Mouse (Mus musculus) yolk sac, embryonic 10.5 days (tissue): ENCODE measurements at regions not wholly inside any gene's neighbourhood (a gene's known extent, or its start where the extent isn't known, plus 50 kb on each side); places are given as distances from the start of the nearest gene placed in this dataset.

ENCODE experiments used
- DNase-seq: peaks from one replicate; pipeline ENCODE4 v3.0.0-alpha.2; 2017; ENCODE audit warnings: low spot score

DNA sequence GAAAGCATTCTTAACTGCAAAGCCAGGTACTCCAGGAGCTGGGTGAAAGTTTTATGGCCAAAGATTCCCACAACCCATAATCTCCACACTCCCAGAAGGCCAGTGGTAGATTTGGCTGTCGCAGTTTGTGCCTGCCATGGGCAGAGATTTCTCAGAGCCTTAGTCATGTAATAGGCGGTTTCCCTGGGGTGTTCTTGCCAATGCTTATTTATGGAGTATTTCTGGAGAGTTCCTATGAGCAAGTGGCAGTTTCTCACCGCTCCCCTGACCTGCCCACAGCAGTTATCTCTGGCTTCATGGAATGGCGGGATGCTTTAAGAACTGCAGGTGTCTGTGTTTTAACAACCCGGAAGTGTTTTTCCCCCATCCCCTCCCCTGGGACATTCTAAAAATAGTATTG, 179.8 kb downstream of the 4933412E24Rik start:
- DNase-seq: no peak

DNA sequence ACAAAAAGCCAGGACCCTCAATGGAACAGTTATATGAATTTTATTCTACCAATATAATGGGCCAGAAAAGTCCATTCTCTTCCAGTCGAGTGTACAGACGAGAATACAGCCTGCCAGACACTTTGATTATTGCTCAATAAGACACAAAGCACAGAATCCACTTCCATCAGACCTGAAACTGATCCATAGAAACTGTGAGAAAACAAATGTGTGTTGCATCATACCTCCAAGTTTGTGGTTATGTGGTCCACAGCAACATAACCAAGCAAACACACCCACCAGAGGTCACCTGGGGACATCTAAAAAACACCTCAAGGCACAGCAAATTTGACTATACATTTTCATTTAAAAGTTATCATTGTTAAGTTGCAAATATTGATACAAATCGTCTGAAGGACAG, 183.2 kb downstream of the 4933412E24Rik start:
- no peak for DNase-seq

DNA sequence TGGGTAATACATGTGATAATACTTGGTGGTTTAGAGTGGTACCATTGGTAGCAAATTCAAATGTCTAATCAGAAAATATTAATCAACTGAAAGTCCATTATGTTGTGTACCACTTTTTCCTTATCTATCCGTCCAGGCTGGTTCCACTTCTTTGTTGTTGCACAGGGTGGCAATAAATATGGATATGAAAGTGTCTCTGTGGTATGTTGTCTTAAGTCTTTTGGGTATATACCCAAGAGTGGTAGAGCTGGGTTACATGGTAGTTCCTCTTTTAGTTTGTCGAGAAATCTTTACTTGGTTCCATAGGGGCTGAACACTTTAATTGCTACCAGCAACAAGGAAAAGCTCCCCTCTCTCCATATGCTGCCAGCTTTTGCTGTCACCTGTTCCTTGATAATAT, 184.9 kb downstream of the 4933412E24Rik start:
- DNase-seq: no peak

DNA sequence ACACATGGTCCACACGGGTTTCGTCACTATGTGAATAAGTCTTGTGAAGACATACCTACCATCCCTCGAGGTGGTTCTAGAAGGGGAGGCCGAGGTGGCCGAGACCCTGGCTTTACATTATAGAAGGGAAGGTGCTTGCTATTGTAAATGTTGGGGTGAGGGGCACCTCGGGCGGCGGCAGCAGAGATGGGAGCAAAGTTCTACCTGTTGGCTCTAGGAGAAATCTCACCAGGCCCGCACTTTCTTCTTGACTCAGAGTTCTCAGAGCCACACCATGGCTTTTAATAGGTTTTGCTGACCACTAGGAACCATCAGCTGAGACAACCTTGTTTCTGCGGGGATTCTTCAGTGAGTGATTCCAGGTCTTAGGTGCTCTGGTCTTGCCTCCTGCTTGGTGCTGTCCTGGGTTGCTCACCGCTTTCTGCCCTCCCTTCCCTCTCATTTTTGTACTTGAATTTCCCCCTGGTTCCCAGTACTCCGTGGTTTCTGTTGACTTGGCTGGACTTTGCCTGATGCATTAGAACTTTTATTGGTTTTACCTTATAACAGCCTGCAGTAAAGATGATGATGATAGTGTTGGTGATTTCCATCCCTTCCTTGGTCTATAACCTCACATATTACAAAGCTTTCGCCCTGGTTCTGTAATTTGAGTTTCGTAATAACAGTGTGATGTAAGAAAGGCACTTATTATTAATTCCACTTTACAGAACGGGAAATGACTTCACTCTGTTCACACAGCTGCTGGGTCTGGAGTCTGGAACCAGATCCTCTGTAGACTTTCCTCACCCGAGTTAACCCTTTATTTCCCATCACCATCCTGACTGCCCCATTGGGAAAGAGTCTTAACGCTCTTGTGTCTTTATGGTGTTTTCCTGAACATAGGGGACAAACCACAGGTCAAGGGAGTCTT, 185.6 kb downstream of the 4933412E24Rik start:
- no peak for DNase-seq

DNA sequence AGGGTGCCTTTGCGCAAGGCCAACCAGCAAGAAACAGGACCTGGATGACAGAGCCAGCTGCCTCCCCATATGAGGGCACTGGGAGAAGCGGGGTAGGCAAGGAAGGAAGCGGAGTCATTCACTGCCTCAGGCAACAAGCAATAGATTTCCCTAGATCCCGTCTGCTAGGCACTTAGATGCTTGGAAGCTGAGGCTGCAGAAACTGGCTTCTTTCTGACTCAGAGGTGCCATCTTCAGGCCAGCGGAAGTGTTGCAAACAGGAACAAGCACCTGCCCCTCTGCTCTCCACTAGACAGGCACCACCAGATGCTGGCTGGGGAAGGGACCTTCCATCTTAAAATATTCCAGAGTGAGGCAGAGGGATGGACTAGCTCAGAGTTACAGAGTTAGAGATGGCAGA, 188.0 kb downstream of the 4933412E24Rik start:
- DNase-seq: peak; percentile 53

DNA sequence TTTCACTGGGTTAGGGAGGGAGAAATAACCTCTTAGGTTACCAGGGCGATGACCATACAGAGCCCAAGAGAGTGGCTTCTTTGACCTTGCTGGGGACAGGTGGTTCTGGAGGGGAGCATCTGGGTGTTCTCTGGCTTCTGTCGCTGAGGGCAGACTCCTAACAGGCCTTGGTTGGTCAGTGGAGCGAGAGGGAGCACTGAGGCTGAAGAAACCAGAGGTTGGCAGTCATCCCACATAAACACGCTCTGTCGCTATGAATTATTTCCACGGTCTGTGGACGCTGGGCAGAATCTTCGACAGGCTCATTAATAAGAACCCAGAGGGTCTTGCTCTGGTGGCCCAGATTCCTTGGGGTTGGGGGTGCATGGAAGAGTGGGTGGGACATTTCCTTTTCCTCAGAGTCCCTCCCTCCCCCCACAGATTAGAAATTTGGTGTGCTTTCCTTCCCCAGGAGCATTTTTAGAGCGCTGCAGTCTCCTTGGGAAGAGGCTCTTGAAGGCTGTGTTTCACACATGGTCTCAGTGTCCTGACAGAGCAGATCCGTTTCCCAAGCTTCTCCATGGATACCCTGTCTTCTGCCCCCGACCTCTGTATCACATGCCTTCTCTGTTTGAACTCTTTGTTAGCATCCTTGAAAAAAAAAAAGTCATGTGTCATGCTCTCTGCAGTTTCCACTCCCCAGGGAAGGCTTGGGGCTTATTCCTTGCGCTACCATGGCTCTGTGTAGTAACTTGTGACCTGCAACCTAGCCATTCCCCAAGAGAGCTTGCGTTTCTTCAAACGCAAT, 190.1 kb downstream of the 4933412E24Rik start:
- no peak for DNase-seq

DNA sequence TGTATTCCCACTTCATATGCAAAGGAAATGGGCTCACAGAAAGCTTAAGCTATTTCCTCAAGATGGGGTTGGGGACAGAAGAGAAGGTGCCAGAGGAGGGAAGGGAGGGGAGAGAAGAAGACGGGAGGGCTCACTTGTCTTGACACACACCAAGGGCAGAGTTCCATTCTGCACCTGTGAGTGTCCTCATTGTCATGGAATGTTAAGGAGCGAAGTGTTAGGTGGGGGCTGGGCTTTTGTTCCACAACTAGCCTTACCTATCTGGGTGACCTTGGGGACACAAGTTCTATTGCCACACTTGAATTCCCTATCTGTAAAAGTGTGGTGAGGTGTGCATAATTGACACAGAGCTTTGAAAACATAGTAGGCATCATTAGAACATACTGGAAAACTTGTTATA, 192.5 kb downstream of the 4933412E24Rik start:
- no peak for DNase-seq

DNA sequence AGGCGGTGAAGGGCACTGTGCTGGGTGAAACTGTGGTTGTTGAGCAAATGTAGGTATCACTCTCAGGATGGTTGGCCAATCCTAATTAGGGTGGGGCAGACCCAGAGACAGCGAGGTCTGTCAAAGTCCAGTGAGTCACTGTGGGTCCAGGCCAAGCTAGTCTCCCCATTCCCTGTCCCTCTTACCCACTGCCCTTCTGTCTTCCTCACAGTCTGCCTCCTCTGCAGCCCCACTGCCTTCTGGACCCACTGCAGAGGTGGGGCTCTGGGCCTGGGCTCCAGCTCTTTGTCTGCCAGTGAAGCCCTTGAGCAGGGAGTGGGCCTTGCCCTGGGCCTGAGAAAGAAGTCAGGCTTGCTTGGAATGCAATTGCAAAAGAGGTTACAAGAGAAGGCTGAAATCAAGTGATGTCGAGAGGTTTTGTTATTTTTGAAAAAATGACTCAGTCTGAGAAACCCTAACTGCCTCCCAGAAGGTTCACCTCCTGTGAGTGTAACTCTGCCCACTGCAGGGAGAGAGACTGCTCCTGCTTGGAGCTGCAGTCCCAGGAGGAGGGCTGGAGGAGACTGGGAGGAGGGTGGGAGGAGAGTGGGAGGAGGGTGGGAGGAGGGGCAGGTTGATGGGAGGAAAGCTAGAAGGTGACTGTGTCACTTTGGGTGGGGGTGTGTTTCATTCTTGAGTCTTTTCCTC, 193.3 kb downstream of the 4933412E24Rik start:
- DNase-seq: no peak

DNA sequence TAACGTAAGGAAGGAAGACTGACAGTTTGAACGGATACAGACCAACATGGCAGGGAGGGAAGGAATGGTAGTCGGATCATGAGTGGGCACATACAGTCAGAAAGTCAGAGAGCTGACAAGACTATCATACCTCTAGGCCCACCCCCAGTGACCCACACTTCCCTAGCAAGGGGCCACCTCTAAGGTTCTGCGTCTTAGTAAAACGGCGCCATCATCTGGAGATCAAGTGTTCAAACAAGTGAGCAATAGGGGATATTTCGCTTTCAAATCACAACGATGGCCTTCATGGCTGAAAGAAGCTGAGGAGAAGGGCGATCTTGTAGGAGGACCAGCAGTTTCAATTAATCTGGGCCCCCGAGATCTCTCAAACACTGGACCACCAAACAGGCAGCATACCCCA, 196.1 kb downstream of the 4933412E24Rik start:
- no peak for DNase-seq

DNA sequence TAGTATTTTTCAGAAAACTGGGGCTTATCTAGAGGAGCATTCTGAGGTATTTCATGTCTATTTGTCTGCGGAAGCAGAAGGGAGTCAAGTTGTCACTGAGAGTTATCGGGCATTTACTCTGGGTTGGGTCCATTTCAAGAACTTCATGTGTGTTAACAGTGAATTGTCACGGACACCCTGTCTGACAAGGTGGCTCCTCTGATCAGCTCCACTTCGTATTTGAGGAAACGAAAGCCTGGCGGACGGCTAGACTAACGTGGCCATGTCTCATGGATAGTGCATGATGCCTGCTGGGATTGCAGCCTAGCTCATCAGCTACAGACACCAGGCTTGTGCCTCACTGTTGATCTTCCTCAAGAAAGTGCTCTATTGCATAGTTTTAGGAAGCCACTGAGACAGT, 200.4 kb downstream of the 4933412E24Rik start:
- no peak for DNase-seq

DNA sequence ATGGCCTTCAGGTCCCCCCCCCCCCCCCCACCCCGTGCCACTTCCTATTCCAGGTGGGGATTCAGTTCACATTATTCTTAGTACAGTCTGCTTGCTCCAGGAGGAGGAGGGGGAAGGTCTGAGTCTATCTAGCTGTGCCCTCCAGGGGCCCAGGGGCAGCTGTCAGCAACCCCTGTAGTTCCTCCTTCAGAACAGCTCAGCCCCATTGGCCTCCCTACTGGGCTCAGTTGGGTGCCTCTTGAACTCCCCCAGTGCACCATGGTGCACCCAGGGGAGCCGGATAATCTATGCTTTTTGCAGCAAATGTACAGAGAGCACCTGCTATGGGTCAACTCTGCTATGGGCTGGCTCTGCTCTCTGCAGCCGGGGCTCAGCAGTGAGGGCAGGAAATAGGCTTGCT, 204.8 kb downstream of the 4933412E24Rik start:
- no peak for DNase-seq

DNA sequence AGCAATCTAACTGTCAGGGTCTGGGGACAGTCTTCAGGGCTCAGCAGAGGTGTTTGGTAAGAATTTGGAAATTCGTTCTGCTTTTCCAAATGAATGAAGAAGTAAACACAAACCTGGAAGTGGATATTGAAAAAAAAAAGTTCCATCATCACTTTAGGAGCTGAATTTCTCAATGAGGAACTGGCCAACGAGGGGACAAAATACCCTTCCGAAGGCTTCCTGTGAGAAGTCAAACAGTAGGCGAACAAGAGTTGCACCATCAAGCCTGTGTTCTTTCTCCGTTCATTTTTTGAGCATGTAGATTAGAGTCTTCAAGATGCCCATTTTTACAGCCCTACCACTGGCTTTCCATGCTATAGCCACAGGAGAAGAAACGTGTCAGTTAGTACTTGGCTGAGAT, 207.1 kb downstream of the 4933412E24Rik start:
- no peak for DNase-seq

DNA sequence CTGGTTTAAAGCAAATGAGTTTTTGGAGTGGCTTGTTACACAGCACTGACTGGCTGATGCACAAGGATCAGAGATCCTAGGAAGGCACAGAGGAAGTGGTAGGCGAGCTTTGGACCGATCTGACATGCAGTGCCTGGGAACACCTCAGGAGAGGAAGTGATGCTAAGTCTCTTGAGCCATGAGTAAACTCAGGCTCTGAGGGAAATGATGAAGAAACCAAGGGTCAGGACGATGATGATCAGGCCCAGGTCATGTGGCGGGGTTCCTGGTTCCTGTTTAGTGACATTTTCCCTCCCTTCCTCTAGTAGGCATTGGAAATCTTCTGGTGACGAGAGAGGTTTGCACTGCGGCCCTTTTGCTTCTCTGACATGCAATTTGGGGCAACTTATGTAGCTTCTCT, 208.7 kb downstream of the 4933412E24Rik start:
- no peak for DNase-seq

DNA sequence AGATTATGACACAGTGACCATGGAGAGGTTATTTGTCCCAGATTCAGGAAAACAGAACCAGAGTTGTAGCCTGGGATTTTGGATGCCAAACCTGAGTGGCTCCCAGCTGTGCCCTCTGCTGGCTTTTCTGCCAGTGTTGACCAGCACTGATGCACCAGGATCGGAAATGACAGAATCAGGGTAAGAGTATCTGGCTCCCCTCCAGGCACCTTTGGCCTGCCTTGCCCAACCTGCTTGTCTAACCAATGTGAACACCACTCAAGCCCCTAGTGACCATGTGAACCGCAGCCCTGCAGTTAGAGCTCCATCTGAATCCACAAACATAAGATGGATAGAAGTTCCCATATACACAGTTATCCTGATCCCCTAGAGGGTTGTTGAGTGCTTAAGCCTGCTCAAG, 210.6 kb downstream of the 4933412E24Rik start:
- DNase-seq: no peak

DNA sequence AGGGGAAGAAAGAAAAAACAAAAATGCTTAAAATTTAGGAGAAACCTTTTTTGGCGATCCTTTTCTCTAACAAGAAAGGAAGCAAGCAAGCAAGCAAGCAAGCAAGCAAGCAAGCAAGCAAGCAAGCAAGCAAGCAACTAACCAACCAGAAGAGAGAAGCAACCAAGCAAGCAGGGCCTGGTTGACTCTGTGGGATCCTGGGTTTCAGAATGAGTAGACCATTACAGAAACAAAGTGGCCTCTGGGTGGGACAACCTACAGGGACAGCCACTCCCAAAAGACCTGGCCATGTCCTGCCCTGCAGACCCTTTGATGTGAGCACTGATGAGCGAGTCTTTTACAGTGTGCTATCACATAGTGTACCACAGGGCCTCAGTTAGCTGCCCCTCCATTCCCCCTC, 211.6 kb downstream of the 4933412E24Rik start:
- DNase-seq: no peak

DNA sequence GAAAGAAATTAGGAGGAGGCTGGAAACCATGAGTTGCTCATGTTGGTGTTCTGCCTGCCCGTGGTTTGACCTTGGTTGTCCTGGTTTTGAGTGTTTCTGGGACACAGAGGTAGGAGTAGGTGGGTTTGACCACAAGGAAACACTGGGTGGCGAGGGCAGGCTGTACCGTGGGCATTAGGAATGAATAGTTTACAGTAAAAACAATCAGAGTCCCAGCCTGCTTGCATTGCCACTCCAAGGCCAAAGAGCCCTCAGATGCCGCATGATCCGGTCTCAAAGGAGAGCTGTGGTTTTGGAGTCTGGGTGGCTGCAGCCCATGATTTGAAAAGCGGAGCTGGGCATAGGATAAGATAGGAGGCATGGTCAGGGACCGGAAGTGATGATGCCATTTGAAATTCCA, 212.0 kb downstream of the 4933412E24Rik start:
- DNase-seq: no peak

DNA sequence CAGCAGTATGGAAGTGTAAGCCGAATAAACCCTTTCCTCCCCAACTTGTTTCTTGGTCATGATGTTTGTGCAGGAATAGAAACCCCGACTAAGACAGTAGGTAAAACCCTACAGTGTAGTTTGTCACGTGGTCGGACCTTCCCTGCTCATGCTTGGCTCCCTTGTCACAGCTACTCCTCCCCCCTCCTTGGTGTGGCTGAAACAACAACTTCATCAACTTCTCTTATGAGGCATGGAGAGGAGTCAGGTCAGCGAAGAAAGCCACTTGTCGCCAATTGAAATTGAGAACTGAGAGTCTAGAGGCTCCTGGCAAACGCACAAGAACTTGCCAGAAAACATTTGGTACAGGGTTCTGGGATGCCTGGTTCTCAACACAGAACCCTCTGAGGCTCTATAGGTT, 214.1 kb downstream of the 4933412E24Rik start:
- no peak for DNase-seq

DNA sequence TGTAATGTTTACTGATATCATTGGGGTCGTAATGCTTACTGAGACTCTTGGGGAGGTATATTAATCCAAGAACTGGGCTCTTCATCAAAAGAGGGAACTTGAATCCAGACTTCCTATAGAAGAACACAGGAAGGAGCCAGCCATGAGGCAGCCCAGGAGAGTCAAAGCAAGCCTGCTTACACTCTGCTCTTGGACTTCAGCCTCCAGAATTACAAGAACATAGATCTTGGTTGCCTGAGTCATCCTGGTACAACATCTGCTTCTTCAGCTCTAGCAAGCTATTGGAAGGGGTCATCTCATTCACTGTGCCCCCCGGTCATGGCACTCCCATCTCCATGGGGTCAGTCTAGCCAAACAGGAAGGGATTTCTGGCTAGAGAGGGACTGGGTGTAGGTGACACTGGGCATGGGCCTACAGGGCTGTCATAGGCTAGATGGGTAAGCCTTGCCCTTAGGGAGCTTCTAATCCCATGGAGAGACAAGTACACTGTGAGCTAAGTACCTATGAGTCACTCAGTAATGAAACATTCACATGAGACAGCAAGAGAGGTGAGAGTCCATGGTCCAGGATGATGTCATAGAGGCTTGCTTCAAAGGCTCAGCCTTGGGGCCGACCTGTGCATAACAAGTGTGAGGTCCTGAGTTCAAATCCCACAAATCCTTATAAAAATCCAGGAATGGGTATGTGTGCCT, 217.1 kb downstream of the 4933412E24Rik start:
- DNase-seq: no peak

DNA sequence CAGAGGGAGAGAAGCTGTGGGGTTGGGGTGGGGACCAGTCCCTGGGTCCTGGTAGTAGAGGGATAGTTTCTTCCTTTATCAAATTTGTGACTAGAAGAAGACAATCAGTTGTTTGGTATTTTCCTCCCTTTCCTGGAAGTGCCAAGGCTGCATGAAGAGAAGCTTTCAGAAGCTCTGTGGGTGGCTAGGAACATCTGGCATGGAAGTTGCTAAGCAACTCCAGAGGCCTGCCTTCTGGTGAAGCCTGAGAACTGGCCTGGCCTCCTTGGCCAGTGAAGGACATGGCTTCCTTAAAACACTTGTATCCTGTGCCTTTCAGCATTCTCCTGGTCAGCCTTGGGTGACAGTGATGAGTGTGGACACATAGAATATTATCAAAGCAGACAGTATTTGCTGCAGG, 217.9 kb downstream of the 4933412E24Rik start:
- DNase-seq: no peak

DNA sequence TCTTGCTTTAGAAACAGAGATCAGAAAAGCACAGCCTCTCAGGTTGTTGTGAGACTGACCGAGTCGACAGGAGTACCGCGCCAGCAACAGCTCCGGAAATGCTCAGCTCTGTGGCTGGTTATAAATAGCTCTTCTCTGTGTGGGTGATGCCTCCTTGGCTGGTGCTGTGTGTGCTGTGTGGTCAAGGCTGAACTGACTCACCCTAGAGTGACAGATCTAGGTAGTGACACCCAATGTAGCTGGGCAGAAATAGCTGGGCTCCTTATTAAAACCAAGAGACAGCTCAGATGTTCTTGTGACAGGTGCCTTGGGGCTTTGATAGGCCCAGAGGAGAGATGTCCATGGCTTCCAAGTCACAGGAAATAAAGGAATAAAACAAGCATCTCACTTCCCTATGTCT, 220.7 kb downstream of the 4933412E24Rik start:
- no peak for DNase-seq

DNA sequence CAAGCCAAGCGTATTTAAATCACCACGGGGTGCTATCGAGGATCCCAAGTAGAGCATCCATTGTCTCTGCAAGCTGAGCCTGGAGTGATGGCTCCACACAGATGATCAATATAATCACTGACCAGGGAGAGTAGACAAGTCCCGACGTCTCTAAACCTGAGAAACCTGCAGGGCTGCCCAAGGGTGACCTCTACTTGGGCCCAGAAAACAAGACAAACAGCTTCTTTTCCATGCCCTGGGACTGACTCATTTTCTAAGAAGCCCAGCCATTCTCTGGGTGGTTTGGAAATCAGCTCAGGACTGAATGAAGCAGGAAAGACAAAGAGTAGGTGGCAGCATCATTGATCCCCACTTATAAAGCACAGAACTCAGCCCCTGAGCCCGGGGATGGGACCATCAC, 221.5 kb downstream of the 4933412E24Rik start:
- no peak for DNase-seq
